Mouse (Mus musculus) kidney, postnatal 0 days (tissue): Measurements from ENCODE around the gene Dop1a. TPM values are rescaled to one million over a fixed set of nuclear protein-coding genes. Genes with fewer than 3 reads are reported as not detected.

ENCODE experiments used
- ATAC-seq: fragments of 200-750 bp; cut with Nextera tagmentation; replicated peaks from 2 replicates; pipeline ENCODE4 v1.8.0; 2017; ENCODE audit warnings: low read depth, moderate number of reproducible peaks, moderate TSS enrichment, moderate library complexity; ENCODE audit not compliant: low FRiP score
- DNase-seq: peaks from one replicate; pipeline ENCODE4 v3.0.0-alpha.2; 2016; ENCODE audit warnings: low spot score
- H3K27ac ChIP-seq: fragments of 300-500 bp; sonication (generic); 2 replicates; pipeline ENCODE4 v1.5.1; 2014; ENCODE audit warnings: mild to moderate bottlenecking
- H3K27me3 ChIP-seq: fragments of 300-500 bp; sonication (generic); 2 replicates; pipeline ENCODE4 v1.6.1; 2014; ENCODE audit warnings: low read length, mixed read lengths; ENCODE audit not compliant: insufficient read depth
- H3K36me3 ChIP-seq: fragments of 300-500 bp; sonication (generic); 2 replicates; pipeline ENCODE4 v1.6.1; 2014; ENCODE audit warnings: low read length, mixed read lengths; ENCODE audit not compliant: insufficient read depth
- H3K4me1 ChIP-seq: fragments of 300-500 bp; sonication (generic); replicated peaks from 2 replicates; pipeline ENCODE4 v1.6.1; 2014; ENCODE audit warnings: antibody characterized with exemption, low read length, mixed read lengths; ENCODE audit not compliant: insufficient read depth
- H3K4me2 ChIP-seq: fragments of 300-500 bp; sonication (generic); 2 replicates; pipeline ENCODE4 v1.6.1; 2014; ENCODE audit warnings: mild to moderate bottlenecking, low read length, moderate library complexity, mixed read lengths
- H3K4me3 ChIP-seq: fragments of 300-500 bp; sonication (generic); replicated peaks from 2 replicates; pipeline ENCODE4 v1.5.1; 2014; ENCODE audit warnings: low read depth, low read length
- H3K9ac ChIP-seq: fragments of 300-500 bp; sonication (generic); 2 replicates; pipeline ENCODE4 v1.6.1; 2014; ENCODE audit warnings: low read depth, low read length
- H3K9me3 ChIP-seq: fragments of 300-500 bp; sonication (generic); replicated peaks from 2 replicates; pipeline ENCODE4 v1.6.1; 2016; ENCODE audit warnings: low read length, inconsistent platforms, mixed read lengths
- CTCF ChIP-seq: IDR thresholded peaks from 2 replicates; pipeline ENCODE4 v1.5.1; 2016; ENCODE audit warnings: antibody characterized with exemption, low read depth, mild to moderate bottlenecking, moderate library complexity
- WGBS: fragments of 180-500 bp; shearing (Covaris S2); extraction: QIAGEN DNeasy Blood & Tissue Kit; methylation state at CpG from one replicate; pipeline ENCODE4 v1.1.7; 2014; 5-methylcytosine and 5-hydroxymethylcytosine counted together
- polyA plus RNA-seq: library from polyadenylated mRNA; unstranded; fragments of >200 nt; fragmentation: Nextera tagmentation; extraction: Ambion mirVana; gene quantifications from 2 replicates; pipeline ENCODE4 v1.2.1, GENCODE M21; 2015

Gene Dop1a
- polyA plus RNA-seq, 1 experiment from 2014 or later, result 7.5 TPM

- no peaks in the 10 kb centered on the region for H3K4me1 ChIP-seq
- no peak for TF ChIP-seq CTCF
- H3K4me3 ChIP-seq, result peak within 1 kb of the TSS; percentile 78
- WGBS, result under 1% methylated on average over 59 of the region's 59 CpGs
- H3K4me2 ChIP-seq, result peak within 1 kb of the TSS; percentile 100
- H3K27ac ChIP-seq, result peak within 1 kb of the TSS; percentile 74; the same call in 1 of the 2 replicates
- no peaks in the 10 kb centered on the region for H3K27me3 ChIP-seq
- ATAC-seq (peak; percentile 99), DNase-seq (peak; percentile 96)
- H3K9me3 ChIP-seq, result no peaks in the 10 kb centered on the region
- H3K36me3 ChIP-seq, result 0 out of 2 replicates have a peak, but pooled peaks cover 3% of the 10 kb centered on the region
- H3K9ac ChIP-seq, result peak within 1 kb of the TSS; percentile 60
These were observed 104.7 kb downstream of the Dop1a start, which contains the start of the genes Pgm3 and Rwdd2a for GRCm38 (mm10) chr9:86571540-86572135. Pgm3 (minus strand) TSS chr9:86571842. Rwdd2a (plus strand) TSS chr9:86571991.

GRCm38 (mm10) chr9:86572196-86572595 is 105.2 kb downstream of the Dop1a start:
- WGBS, result 1% methylated on average over 25 of the region's 25 CpGs
- Histone ChIP-seq H3K9me3 (no peaks in the 10 kb centered on the region), H3K27me3 (no peaks in the 10 kb centered on the region), H3K9ac (peak overlapping the region; percentile 58), H3K36me3 (no peaks in the 10 kb centered on the region), H3K4me2 (peak overlapping the region; percentile 100), H3K27ac (no peak overlapping the region), H3K4me1 (no peaks in the 10 kb centered on the region), H3K4me3 (peak overlapping the region; percentile 78)
- DNase-seq (no peak), ATAC-seq (no peak; the same call in none of the 2 replicates)
- TF ChIP-seq CTCF, result no peak

DNA sequence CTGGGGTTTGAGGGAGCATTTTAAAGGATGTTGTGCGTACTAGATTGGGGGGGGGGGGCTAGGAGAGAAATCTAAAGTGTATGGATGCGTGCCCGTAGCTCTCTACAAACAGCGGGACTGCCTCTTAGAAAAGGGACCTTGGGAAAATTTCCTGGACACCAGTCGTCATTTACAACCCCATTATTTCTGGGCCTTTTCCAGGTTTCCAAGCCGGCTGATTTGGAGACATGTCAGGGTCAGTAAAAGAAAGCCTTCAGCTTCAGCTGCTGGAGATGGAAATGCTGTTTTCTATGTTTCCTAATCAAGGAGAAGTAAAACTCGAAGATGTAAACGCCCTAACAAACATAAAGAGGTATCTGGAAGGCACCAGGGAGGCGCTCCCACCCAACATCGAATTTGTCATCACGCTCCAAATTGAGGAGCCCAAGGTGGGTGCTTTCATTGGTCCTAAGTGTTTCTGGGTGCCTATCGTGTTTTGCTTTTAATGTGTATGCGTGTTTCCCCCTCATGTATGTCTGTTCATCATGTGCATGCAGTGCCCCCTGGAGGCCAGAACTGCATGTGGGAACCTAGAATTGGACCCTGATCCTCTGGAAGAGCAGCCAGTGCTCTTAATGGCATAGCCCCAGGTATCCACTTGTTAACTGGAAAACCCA is 105.8 kb downstream of the Dop1a start:
- 0 out of 2 replicates have a peak overlapping the region, but pooled peaks have one; percentile 58 for H3K9ac ChIP-seq
- H3K36me3 ChIP-seq, result no peaks in the 10 kb centered on the region
- H3K9me3 ChIP-seq, result no peaks in the 10 kb centered on the region
- H3K27ac ChIP-seq, result no peak overlapping the region
- DNase-seq, result peak; percentile 81
- H3K27me3 ChIP-seq, result no peaks in the 10 kb centered on the region
- peak; percentile 88 for TF ChIP-seq CTCF
- H3K4me2 ChIP-seq, result peak overlapping the region; percentile 100
- H3K4me3 ChIP-seq, result peak overlapping the region; percentile 78
- 7% methylated on average over 13 of the region's 13 CpGs for WGBS
- ATAC-seq, result no peak
- no peaks in the 10 kb centered on the region for H3K4me1 ChIP-seq

GRCm38 (mm10) chr9:86573616-86574303 is 106.8 kb downstream of the Dop1a start:
- no peaks in the 10 kb centered on the region for H3K36me3 ChIP-seq

GRCm38 (mm10) chr9:86575178-86575577 is 108.2 kb downstream of the Dop1a start:
- no peak overlapping the region for H3K9ac ChIP-seq
- H3K36me3 ChIP-seq, result no peaks in the 10 kb centered on the region
- H3K4me3 ChIP-seq, result no peak overlapping the region
- WGBS, result 91% methylated on average over 6 of the region's 6 CpGs
- DNase-seq, result no peak
- H3K27ac ChIP-seq, result no peak overlapping the region
- no peaks in the 10 kb centered on the region for H3K4me1 ChIP-seq
- ATAC-seq, result no peak
- no peak overlapping the region for H3K4me2 ChIP-seq
- no peaks in the 10 kb centered on the region for H3K9me3 ChIP-seq
- H3K27me3 ChIP-seq, result no peaks in the 10 kb centered on the region
- no peak for TF ChIP-seq CTCF

More at GRCm38 (mm10) chr9:86573616-86574303, 106.8 kb downstream of the Dop1a start:
- ATAC-seq, result no peak
- Histone ChIP-seq H3K9ac (no peak overlapping the region), H3K4me3 (no peak overlapping the region), H3K27me3 (no peaks in the 10 kb centered on the region), H3K9me3 (no peaks in the 10 kb centered on the region), H3K4me1 (no peaks in the 10 kb centered on the region), H3K27ac (no peak overlapping the region), H3K4me2 (no peak overlapping the region)
- WGBS, result 70% methylated on average over 20 of the region's 20 CpGs
- no peak for DNase-seq
- no peak for TF ChIP-seq CTCF

- Histone ChIP-seq H3K27me3 (no peaks in the 10 kb centered on the region), H3K4me2 (no peak overlapping the region), H3K4me3 (no peak overlapping the region), H3K27ac (no peak overlapping the region), H3K4me1 (no peaks in the 10 kb centered on the region), H3K9me3 (no peaks in the 10 kb centered on the region), H3K36me3 (no peaks in the 10 kb centered on the region), H3K9ac (no peak overlapping the region)
- DNase-seq, result no peak
- ATAC-seq, result no peak
- TF ChIP-seq CTCF, result no peak
- 82% methylated on average over 10 of the region's 10 CpGs for WGBS
These were observed 112.7 kb downstream of the Dop1a start for GRCm38 (mm10) chr9:86579657-86580056.
